Mouse (Mus musculus): ENCODE data around the gene Catsper3.

DNA sequence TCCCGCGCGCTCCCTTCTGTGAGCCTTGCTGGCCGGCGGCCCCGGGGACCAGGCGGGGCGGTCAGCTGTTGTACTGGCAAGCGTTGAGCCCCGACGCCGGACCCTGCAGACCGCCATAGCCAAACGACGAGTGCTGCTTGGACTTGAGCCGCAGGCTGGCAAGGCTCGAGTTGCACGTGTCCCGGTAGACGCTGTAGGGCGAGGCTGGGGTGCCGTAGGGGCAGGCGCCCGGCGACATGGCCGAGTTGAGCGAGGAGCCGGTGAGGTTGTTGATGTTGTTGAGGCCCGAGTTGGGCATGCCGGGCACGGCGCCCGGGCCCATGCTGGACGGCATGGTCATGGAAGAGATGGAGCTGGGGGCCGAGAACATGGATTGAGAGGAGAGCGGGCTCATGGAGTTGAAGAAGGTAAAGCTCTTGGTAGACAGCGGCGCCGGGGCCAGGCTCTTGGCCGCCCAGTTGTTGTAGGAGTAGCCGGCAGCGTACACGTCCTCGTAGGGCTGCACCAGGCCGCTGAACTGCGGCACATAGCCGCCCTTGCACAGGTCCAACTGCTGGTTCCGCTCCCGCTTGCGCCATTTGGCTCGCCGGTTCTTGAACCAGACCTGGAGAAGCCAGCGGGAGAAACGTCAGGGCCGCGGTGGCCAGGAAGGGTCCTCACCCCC is 41.8 kb downstream of the Catsper3 start:
- TF ChIP-seq CTCF (IDR thresholded peaks at IDR 0.05; ENCODE audit: borderline replicate concordance, insufficient read depth, low read depth, low read length) (no peak), POLR2A (IDR thresholded peaks at IDR 0.05; ENCODE audit: borderline replicate concordance, insufficient read depth, low read length) (no peak)
